Mouse (Mus musculus) myocyte (in vitro differentiated cells): Measurements from ENCODE around the gene B3gnt8.

Experiments
- CEBPB ChIP-seq: IDR thresholded peaks from 2 replicates; pipeline ENCODE4 v1.6.1; 2011; ENCODE audit warnings: mild to moderate bottlenecking, moderate library complexity; ENCODE audit not compliant: poor library complexity, insufficient read depth, severe bottlenecking
- E2F4 ChIP-seq: IDR thresholded peaks from one replicate; pipeline ENCODE4 v1.6.1; 2011; ENCODE audit warnings: mild to moderate bottlenecking, control low read depth, moderate library complexity; ENCODE audit not compliant: insufficient read depth
- MAX ChIP-seq: IDR thresholded peaks from one replicate; pipeline ENCODE4 v1.6.1; 2011; ENCODE audit warnings: low read depth, mild to moderate bottlenecking, control low read depth
- POLR2A ChIP-seq: IDR thresholded peaks from one replicate; pipeline ENCODE4 v1.6.1; 2011; ENCODE audit warnings: low read depth, mild to moderate bottlenecking, control low read depth, moderate library complexity; ENCODE audit not compliant: insufficient read length
- POLR2AphosphoS2 ChIP-seq: IDR thresholded peaks from one replicate; pipeline ENCODE4 v1.6.1; 2011; ENCODE audit warnings: low read depth, control low read depth; ENCODE audit not compliant: insufficient read length
- USF1 ChIP-seq: IDR thresholded peaks from one replicate; pipeline ENCODE4 v1.6.1; 2011; ENCODE audit warnings: low read depth, mild to moderate bottlenecking, control low read depth, moderate library complexity

GRCm38 (mm10) chr7:25636373-25636772, 9.9 kb downstream of the B3gnt8 start:
- TF ChIP-seq POLR2AphosphoS2: no peak
- no peak for TF ChIP-seq POLR2A
- no peak for TF ChIP-seq MAX
- TF ChIP-seq CEBPB: no peak
- TF ChIP-seq USF1: no peak
- TF ChIP-seq E2F4: no peak
